16 mouse cellular contexts compared by ENCODE assay signal in the genomic region with DNA sequence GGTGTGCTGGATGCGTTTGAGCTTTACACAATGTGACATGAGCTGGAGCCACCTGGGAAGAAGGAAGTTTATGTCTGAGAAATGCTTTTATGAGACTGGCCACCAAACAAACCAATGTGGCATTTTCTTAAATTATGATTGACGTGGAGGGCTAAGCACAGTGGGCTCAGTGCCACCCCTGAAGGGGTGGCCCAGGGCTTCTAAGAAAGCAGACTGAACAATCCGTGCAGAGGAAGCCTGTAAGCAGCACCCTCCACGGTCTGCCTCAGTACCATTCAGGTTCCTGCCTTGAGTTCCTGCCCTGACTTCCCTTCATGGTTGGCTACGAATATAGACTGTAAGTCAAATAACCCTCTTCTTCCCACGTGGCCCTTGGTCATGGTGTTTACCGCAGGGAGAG. TPM values are rescaled to one million over a fixed set of nuclear protein-coding genes. Genes with fewer than 3 reads are reported as not detected.
DNase-seq lines count a peak whose midpoint lies in the region; ATAC-seq lines count a peak whose summit lies in the region.
"Had no signal": no experiment of that assay in that cellular context is flagged by ENCODE, and none has a peak within 500 bp of the region (broad histone marks: within the 10 kb centered on the region; RNA-seq: fewer than 3 reads in every experiment).

No protein-coding gene starts in this region.

- 90% methylated on average over 7 of the region's 7 CpGs for WGBS in forebrain, embryonic 13.5 days
- WGBS in forebrain, embryonic 10.5 days = 89% methylated on average over 7 of the region's 7 CpGs
- WGBS in hindbrain, embryonic 11.5 days = 91% methylated on average over 7 of the region's 7 CpGs
- WGBS in midbrain, embryonic 11.5 days = 86% methylated on average over 7 of the region's 7 CpGs
- 83% methylated on average over 7 of the region's 7 CpGs for WGBS in neural tube, embryonic 13.5 days

- H3K27me3 ChIP-seq in forebrain, embryonic 13.5 days = no peaks in the 10 kb centered on the region
- no peaks in the 10 kb centered on the region for H3K27me3 ChIP-seq in forebrain, embryonic 10.5 days (ENCODE audit: poor library complexity, severe bottlenecking)
- H3K27me3 ChIP-seq in hindbrain, embryonic 11.5 days (ENCODE audit: control insufficient read depth, insufficient read depth, low read length) = no peaks in the 10 kb centered on the region
- H3K27me3 ChIP-seq in midbrain, embryonic 11.5 days (ENCODE audit: control insufficient read depth, insufficient read depth, low read length) = no peaks in the 10 kb centered on the region
- no peaks in the 10 kb centered on the region for H3K27me3 ChIP-seq in neural tube, embryonic 13.5 days

- H3K36me3 ChIP-seq in forebrain, embryonic 13.5 days (ENCODE audit: poor library complexity, severe bottlenecking) = peaks cover 77% of the 10 kb centered on the region
- H3K36me3 ChIP-seq in forebrain, embryonic 10.5 days (replicated peaks) = peaks cover 88% of the 10 kb centered on the region
- peaks cover 5% of the 10 kb centered on the region; the same call in 1 of the 2 replicates for H3K36me3 ChIP-seq in hindbrain, embryonic 11.5 days (ENCODE audit: control insufficient read depth, insufficient read depth, low read length)
- H3K36me3 ChIP-seq in midbrain, embryonic 11.5 days (ENCODE audit: control insufficient read depth, insufficient read depth, low read length) = peaks cover 6% of the 10 kb centered on the region; the same call in 1 of the 2 replicates
- H3K36me3 ChIP-seq in neural tube, embryonic 13.5 days = peaks cover 70% of the 10 kb centered on the region

- no peak for DNase-seq in forebrain, embryonic 10.5 days (ENCODE audit: extremely low spot score, low spot score)
- no peak for DNase-seq in hindbrain, embryonic 11.5 days (ENCODE audit: low spot score)
- no peak for DNase-seq in midbrain, embryonic 11.5 days (ENCODE audit: low spot score, missing footprints)
- no peak for DNase-seq in right cerebral cortex, postnatal 10 days (ENCODE audit: low spot score in 2 of 2)
- DNase-seq in cerebellum, postnatal 36 days = no peak
- no peak for DNase-seq in kidney, postnatal 25 days
- DNase-seq: adrenal gland, postnatal 14 days; cerebellum, adult 8-10 months; gastrocnemius, postnatal 25 days; kidney, adult 9 months; lung, adult 18-20 months; lung, postnatal 36 days had no signal

- peaks cover 17% of the 10 kb centered on the region for H3K4me1 ChIP-seq in forebrain, embryonic 13.5 days
- H3K4me1 ChIP-seq in forebrain, embryonic 10.5 days = peaks cover 4% of the 10 kb centered on the region
- peaks cover 6% of the 10 kb centered on the region; the same call in 1 of the 2 replicates for H3K4me1 ChIP-seq in hindbrain, embryonic 11.5 days (replicated peaks; ENCODE audit: control insufficient read depth, insufficient read depth, low read length)
- peaks cover 18% of the 10 kb centered on the region for H3K4me1 ChIP-seq in midbrain, embryonic 11.5 days (ENCODE audit: control insufficient read depth, insufficient read depth, low read length)
- H3K4me1 ChIP-seq in neural tube, embryonic 13.5 days (replicated peaks) = peaks cover 22% of the 10 kb centered on the region

- peak; percentile 56; the same call in 1 of the 2 replicates for ATAC-seq in forebrain, embryonic 13.5 days
- peak; percentile 43 for ATAC-seq in hindbrain, embryonic 11.5 days (ENCODE audit: low FRiP score)
- ATAC-seq in midbrain, embryonic 11.5 days (ENCODE audit: low FRiP score) = 0 out of 2 replicates have a peak, but pooled peaks have one; percentile 25
- ATAC-seq in neural tube, embryonic 13.5 days (ENCODE audit: low read depth) = 0 out of 2 replicates have a peak, but pooled peaks have one; percentile 48
- ATAC-seq: inflammation-experienced regulatory T-cells, adult 6 months had no signal

- H3K4me2 ChIP-seq in forebrain, embryonic 13.5 days = peak overlapping the region; percentile 36; the same call in 1 of the 2 replicates
- H3K4me2 ChIP-seq in hindbrain, embryonic 11.5 days (replicated peaks; ENCODE audit: low read depth, low read length) = no peak overlapping the region
- H3K4me2 ChIP-seq in midbrain, embryonic 11.5 days = no peak overlapping the region
- peak overlapping the region; percentile 46 for H3K4me2 ChIP-seq in neural tube, embryonic 13.5 days

- no peak overlapping the region for H3K9ac ChIP-seq in forebrain, embryonic 13.5 days
- no peak overlapping the region for H3K9ac ChIP-seq in hindbrain, embryonic 11.5 days (ENCODE audit: low read depth, low read length)
- H3K9ac ChIP-seq in midbrain, embryonic 11.5 days (ENCODE audit: low read length) = no peak overlapping the region
- H3K9ac ChIP-seq in neural tube, embryonic 13.5 days = 0 out of 2 replicates have a peak overlapping the region, but pooled peaks have one; percentile 0

- H3K27ac ChIP-seq in forebrain, embryonic 13.5 days = peak overlapping the region; percentile 80
- H3K27ac ChIP-seq in forebrain, embryonic 10.5 days = no peak overlapping the region
- H3K27ac ChIP-seq in hindbrain, embryonic 11.5 days (ENCODE audit: low read depth, low read length) = peak overlapping the region; percentile 82
- H3K27ac ChIP-seq in midbrain, embryonic 11.5 days (ENCODE audit: low read depth, low read length) = peak overlapping the region; percentile 58
- H3K27ac ChIP-seq in neural tube, embryonic 13.5 days (replicated peaks) = peak overlapping the region; percentile 78

- H3K4me3 ChIP-seq in forebrain, embryonic 13.5 days = no peak overlapping the region
- H3K4me3 ChIP-seq in forebrain, embryonic 10.5 days = no peak overlapping the region
- no peak overlapping the region for H3K4me3 ChIP-seq in hindbrain, embryonic 11.5 days (ENCODE audit: low read depth, low read length)
- H3K4me3 ChIP-seq in midbrain, embryonic 11.5 days (ENCODE audit: low read depth, low read length) = no peak overlapping the region
- H3K4me3 ChIP-seq in neural tube, embryonic 13.5 days = no peak overlapping the region

- H3K9me3 ChIP-seq in forebrain, embryonic 13.5 days (replicated peaks) = no peaks in the 10 kb centered on the region
- no peaks in the 10 kb centered on the region for H3K9me3 ChIP-seq in forebrain, embryonic 10.5 days
- no peaks in the 10 kb centered on the region for H3K9me3 ChIP-seq in hindbrain, embryonic 11.5 days (ENCODE audit: control insufficient read depth, low read length)
- H3K9me3 ChIP-seq in midbrain, embryonic 11.5 days (ENCODE audit: control insufficient read depth, low read length) = no peaks in the 10 kb centered on the region
- H3K9me3 ChIP-seq in neural tube, embryonic 13.5 days = no peaks in the 10 kb centered on the region

RNA-seq across cellular contexts. Expression of a gene that starts 14.6 kb away (rescaled TPM):
- polyA plus RNA-seq in forebrain, embryonic 13.5 days (2015; fragmentation: Nextera tagmentation; extraction: Ambion mirVana) = 29.9 and 35.1 TPM in 2 replicates
- polyA plus RNA-seq in forebrain, embryonic 10.5 days (2016; fragmentation: Nextera tagmentation; extraction: Ambion mirVana) = 15.3 and 18.6 TPM in 2 replicates
- polyA plus RNA-seq in hindbrain, embryonic 11.5 days (2014; fragmentation: Nextera tagmentation; extraction: Ambion mirVana) = 15.7 and 22.9 TPM in 2 replicates
- polyA plus RNA-seq in midbrain, embryonic 11.5 days (2014; fragmentation: Nextera tagmentation; extraction: Ambion mirVana) = 16.9 and 18.2 TPM in 2 replicates
- polyA plus RNA-seq in neural tube, embryonic 13.5 days (2015; fragmentation: Nextera tagmentation; extraction: Ambion mirVana) = 22.7 and 25.2 TPM in 2 replicates

RNA-seq across cellular contexts. Expression of a gene that starts 19.4 kb away (rescaled TPM):
- 130 and 159 TPM in 2 replicates for polyA plus RNA-seq in forebrain, embryonic 13.5 days (2015; fragmentation: Nextera tagmentation; extraction: Ambion mirVana)
- 85.3 and 87.5 TPM in 2 replicates for polyA plus RNA-seq in forebrain, embryonic 10.5 days (2016; fragmentation: Nextera tagmentation; extraction: Ambion mirVana)
- polyA plus RNA-seq in hindbrain, embryonic 11.5 days (2014; fragmentation: Nextera tagmentation; extraction: Ambion mirVana) = 122 and 131 TPM in 2 replicates
- 100 and 106 TPM in 2 replicates for polyA plus RNA-seq in midbrain, embryonic 11.5 days (2014; fragmentation: Nextera tagmentation; extraction: Ambion mirVana)
- polyA plus RNA-seq in neural tube, embryonic 13.5 days (2015; fragmentation: Nextera tagmentation; extraction: Ambion mirVana) = 162 and 189 TPM in 2 replicates

RNA-seq across cellular contexts. Expression of a gene that starts 28.2 kb away (rescaled TPM):
- polyA plus RNA-seq in forebrain, embryonic 13.5 days (2015; fragmentation: Nextera tagmentation; extraction: Ambion mirVana) = 69.5 and 70.9 TPM in 2 replicates
- 52.9 and 60.5 TPM in 2 replicates for polyA plus RNA-seq in forebrain, embryonic 10.5 days (2016; fragmentation: Nextera tagmentation; extraction: Ambion mirVana)
- polyA plus RNA-seq in hindbrain, embryonic 11.5 days (2014; fragmentation: Nextera tagmentation; extraction: Ambion mirVana) = 61.8 and 105 TPM in 2 replicates
- polyA plus RNA-seq in midbrain, embryonic 11.5 days (2014; fragmentation: Nextera tagmentation; extraction: Ambion mirVana) = 61.6 and 70.4 TPM in 2 replicates
- polyA plus RNA-seq in neural tube, embryonic 13.5 days (2015; fragmentation: Nextera tagmentation; extraction: Ambion mirVana) = 56.5 and 58.6 TPM in 2 replicates

RNA-seq across cellular contexts. Expression of a gene that starts 48.2 kb away (rescaled TPM):
- 0.37 and 0.59 TPM in 2 replicates for polyA plus RNA-seq in forebrain, embryonic 13.5 days (2015; fragmentation: Nextera tagmentation; extraction: Ambion mirVana)
- polyA plus RNA-seq in forebrain, embryonic 10.5 days (2016; fragmentation: Nextera tagmentation; extraction: Ambion mirVana) = 0.27 and 0.33 TPM in 2 replicates
- 0.57 and 0.67 TPM in 2 replicates for polyA plus RNA-seq in hindbrain, embryonic 11.5 days (2014; fragmentation: Nextera tagmentation; extraction: Ambion mirVana)
- polyA plus RNA-seq in midbrain, embryonic 11.5 days (2014; fragmentation: Nextera tagmentation; extraction: Ambion mirVana) = 0.41 and 0.44 TPM in 2 replicates
- 0.25 and 1.0 TPM in 2 replicates for polyA plus RNA-seq in neural tube, embryonic 13.5 days (2015; fragmentation: Nextera tagmentation; extraction: Ambion mirVana)

RNA-seq across cellular contexts. Expression of a gene that starts 48.8 kb away (rescaled TPM):
- polyA plus RNA-seq in forebrain, embryonic 13.5 days (2015; fragmentation: Nextera tagmentation; extraction: Ambion mirVana) = not detected in 2 replicates
- not detected in 2 replicates for polyA plus RNA-seq in forebrain, embryonic 10.5 days (2016; fragmentation: Nextera tagmentation; extraction: Ambion mirVana)
- polyA plus RNA-seq in hindbrain, embryonic 11.5 days (2014; fragmentation: Nextera tagmentation; extraction: Ambion mirVana) = 0.25 TPM in 1 of 2 replicates, not detected in the other
- polyA plus RNA-seq in midbrain, embryonic 11.5 days (2014; fragmentation: Nextera tagmentation; extraction: Ambion mirVana) = 0.22 TPM in 1 of 2 replicates, not detected in the other
- polyA plus RNA-seq in neural tube, embryonic 13.5 days (2015; fragmentation: Nextera tagmentation; extraction: Ambion mirVana) = not detected in 2 replicates
- polyA plus RNA-seq: inflammation-experienced regulatory T-cells, adult 6 months; liver, adult 2 months had no signal

Comparison
In these comparisons a context has a peak if more than half of its experiments do, and no peak if none do; other contexts are left out.
1. H3K4me2 ChIP-seq: peak in forebrain, embryonic 13.5 days (single experiment) and neural tube, embryonic 13.5 days (single experiment); none in hindbrain, embryonic 11.5 days (single experiment) and midbrain, embryonic 11.5 days (single experiment).
2. Peak in every context shown above with its lines, with median percentiles within 50 percentile points of each other: ATAC-seq.